Mouse (Mus musculus) heart, adult 2 months (tissue): ENCODE measurements around the gene Kdm5b. TPM values are rescaled to one million over a fixed set of nuclear protein-coding genes. Genes with fewer than 3 reads are reported as not detected.

Source experiments
- DNase-seq, 2 experiments: peaks; one replicate each; pipeline ENCODE4 v3.0.0; 2021
- H3K27ac ChIP-seq: fragments of 200-600 bp; 2 replicates; pipeline ENCODE4 v1.8.1; 2022
- H3K27me3 ChIP-seq: fragments of 200-500 bp; 2 replicates; pipeline ENCODE4 v1.6.1; 2012; ENCODE audit warnings: mild to moderate bottlenecking, low read length, inconsistent platforms, mixed read lengths; ENCODE audit not compliant: control insufficient read depth, insufficient read depth
- H3K36me3 ChIP-seq: fragments of 200-500 bp; 2 replicates; pipeline ENCODE4 v1.6.1; 2012; ENCODE audit warnings: low read length, inconsistent platforms; ENCODE audit not compliant: control insufficient read depth, insufficient read depth
- H3K4me1 ChIP-seq: fragments of 200-500 bp; 2 replicates; pipeline ENCODE4 v1.6.1; 2011; ENCODE audit warnings: low read length; ENCODE audit not compliant: control insufficient read depth, insufficient read depth
- H3K4me3 ChIP-seq: fragments of 200-600 bp; 2 replicates; pipeline ENCODE4 v1.8.1; 2022
- H3K79me2 ChIP-seq: fragments of 200-500 bp; replicated peaks from 2 replicates; pipeline ENCODE4 v1.6.1; 2012; ENCODE audit warnings: mild to moderate bottlenecking, inconsistent platforms, low read length, moderate library complexity, mixed read lengths; ENCODE audit not compliant: control insufficient read depth, insufficient read depth
- H3K9ac ChIP-seq: fragments of 200-500 bp; 2 replicates; pipeline ENCODE4 v1.6.1; 2012; ENCODE audit warnings: low read depth, mild to moderate bottlenecking, control low read depth, inconsistent platforms, low read length, mixed read lengths
- CTCF ChIP-seq: fragments of 200-600 bp; IDR thresholded peaks from 2 replicates; pipeline ENCODE4 v1.8.1; 2022; ENCODE audit warnings: antibody characterized with exemption, mild to moderate bottlenecking, moderate library complexity
- EP300 ChIP-seq: fragments of 200-500 bp; IDR thresholded peaks from 2 replicates; pipeline ENCODE4 v1.6.1; 2011; ENCODE audit warnings: low read depth, low read length, control low read depth; ENCODE audit not compliant: insufficient read depth
- POLR2A ChIP-seq: fragments of 200-500 bp; IDR thresholded peaks from 2 replicates; pipeline ENCODE4 v1.6.1; 2011; ENCODE audit warnings: mild to moderate bottlenecking, low read depth, low read length, control low read depth; ENCODE audit not compliant: insufficient read depth
- WGBS: fragments of 180-500 bp; shearing (Covaris S2); methylation state at CpG from one replicate; pipeline ENCODE4 v1.1.7; 2018; 5-methylcytosine and 5-hydroxymethylcytosine counted together
- intact Hi-C: fragments of 180-260 bp; cut with DNase I; formaldehyde crosslinking; loops from one replicate; pipeline ENCODE4 v1.15.1; 2025
- polyA plus RNA-seq: library from polyadenylated mRNA; depleted of rRNA; stranded (reverse); fragments of >200 nt; gene quantifications from 2 replicates; pipeline ENCODE4 v1.2.3, GENCODE M21; 2012
- total RNA-seq, 2 experiments: library from RNA; stranded (reverse); gene quantifications; 2 replicates each; pipeline ENCODE4 v1.2.3; 2021

Kdm5b gene
- total and polyA plus RNA-seq, 3 experiments, result 3.3 to 13.2 (median 11.6) TPM

GRCm38 (mm10) chr1:134646963-134647282 is 87.0 kb downstream of the Kdm5b start:
- Histone ChIP-seq H3K4me3 (peak overlapping the region; percentile 33; the same call in 1 of the 2 replicates), H3K36me3 (no peaks in the 10 kb centered on the region), H3K4me1 (0 out of 2 replicates have a peak, but pooled peaks cover 1% of the 10 kb centered on the region), H3K79me2 (no peaks in the 10 kb centered on the region), H3K27me3 (peaks cover 14% of the 10 kb centered on the region), H3K9ac (no peak overlapping the region; the same call in 1 of the 2 replicates), H3K27ac (no peak overlapping the region)
- TF ChIP-seq POLR2A (no peak), CTCF (no peak)
- 2% methylated on average over 28 of the region's 28 CpGs for WGBS
- peak in 1 of 2 experiments; percentile 28 for DNase-seq
- intact Hi-C loops, result no loop called here

GRCm38 (mm10) chr1:134647591-134647990 is 87.6 kb downstream of the Kdm5b start:
- TF ChIP-seq EP300, result no peak
- no peak for TF ChIP-seq POLR2A
- no peak overlapping the region for H3K4me3 ChIP-seq
- no peaks in the 10 kb centered on the region for H3K36me3 ChIP-seq
- H3K27ac ChIP-seq, result no peak overlapping the region
- intact Hi-C loops, result no loop called here
- no peak for DNase-seq
- peaks cover 14% of the 10 kb centered on the region for H3K27me3 ChIP-seq
- 0 out of 2 replicates have a peak, but pooled peaks cover 1% of the 10 kb centered on the region for H3K4me1 ChIP-seq
- H3K9ac ChIP-seq, result no peak overlapping the region
- WGBS, result 56% methylated on average over 7 of the region's 7 CpGs
- H3K79me2 ChIP-seq, result no peaks in the 10 kb centered on the region

- intact Hi-C loops, result no loop called here
- Histone ChIP-seq H3K4me1 (0 out of 2 replicates have a peak, but pooled peaks cover 1% of the 10 kb centered on the region), H3K79me2 (no peaks in the 10 kb centered on the region), H3K4me3 (no peak overlapping the region), H3K27ac (no peak overlapping the region), H3K36me3 (no peaks in the 10 kb centered on the region), H3K27me3 (peaks cover 14% of the 10 kb centered on the region), H3K9ac (no peak overlapping the region)
- no peak for DNase-seq
- TF ChIP-seq EP300 (no peak), POLR2A (no peak), CTCF (no peak)
- WGBS, result 87% methylated on average over 5 of the region's 5 CpGs
These were observed 90.8 kb downstream of the Kdm5b start for GRCm38 (mm10) chr1:134650816-134651215.

GRCm38 (mm10) chr1:134651268-134651850 is 91.4 kb downstream of the Kdm5b start:
- Histone ChIP-seq H3K27me3 (peaks cover 10% of the 10 kb centered on the region), H3K27ac (no peak overlapping the region), H3K4me1 (0 out of 2 replicates have a peak, but pooled peaks cover 1% of the 10 kb centered on the region), H3K79me2 (no peaks in the 10 kb centered on the region), H3K36me3 (no peaks in the 10 kb centered on the region), H3K9ac (no peak overlapping the region), H3K4me3 (no peak overlapping the region)
- intact Hi-C loops, result no loop called here
- WGBS, result 54% methylated on average over 13 of the region's 13 CpGs
- no peak for TF ChIP-seq EP300
- no peak for TF ChIP-seq POLR2A
- TF ChIP-seq CTCF, result no peak
- peak in 1 of 2 experiments; percentile 30 for DNase-seq

- peak; percentile 11 to 21 for DNase-seq
- H3K9ac ChIP-seq, result no peak overlapping the region
- WGBS, result 31% methylated on average over 4 of the region's 4 CpGs
- H3K4me1 ChIP-seq, result 0 out of 2 replicates have a peak, but pooled peaks cover 1% of the 10 kb centered on the region
- no peak overlapping the region for H3K4me3 ChIP-seq
- intact Hi-C loops, result no loop called here
- no peaks in the 10 kb centered on the region for H3K36me3 ChIP-seq
- no peaks in the 10 kb centered on the region for H3K79me2 ChIP-seq
- peaks cover 4% of the 10 kb centered on the region for H3K27me3 ChIP-seq
- no peak overlapping the region for H3K27ac ChIP-seq
- TF ChIP-seq CTCF (no peak), POLR2A (no peak), EP300 (no peak)
These were observed 92.0 kb downstream of the Kdm5b start for GRCm38 (mm10) chr1:134651851-134652398.

- intact Hi-C loops, result no loop called here
- Histone ChIP-seq H3K4me3 (no peak overlapping the region), H3K4me1 (0 out of 2 replicates have a peak, but pooled peaks cover 1% of the 10 kb centered on the region), H3K27me3 (no peaks in the 10 kb centered on the region), H3K9ac (no peak overlapping the region), H3K36me3 (no peaks in the 10 kb centered on the region), H3K27ac (no peak overlapping the region), H3K79me2 (no peaks in the 10 kb centered on the region)
- no peak for DNase-seq
- WGBS, result 34% methylated on average over 10 of the region's 10 CpGs
- TF ChIP-seq CTCF, result no peak
- TF ChIP-seq EP300, result no peak
- TF ChIP-seq POLR2A, result no peak
These were observed 93.8 kb downstream of the Kdm5b start for GRCm38 (mm10) chr1:134653603-134654257.
